Mouse (Mus musculus) frontal cortex, postnatal 36 days (tissue): ENCODE measurements at regions not wholly inside any gene's neighbourhood (a gene's known extent, or its start where the extent isn't known, plus 50 kb on each side); places are given as distances from the start of the nearest gene placed in this dataset.

Source experiments
- DNase-seq, 2 experiments: peaks; one replicate each; pipeline ENCODE4 v3.0.0; 2022; ENCODE audit warnings: low spot score in 2 of 2

DNA sequence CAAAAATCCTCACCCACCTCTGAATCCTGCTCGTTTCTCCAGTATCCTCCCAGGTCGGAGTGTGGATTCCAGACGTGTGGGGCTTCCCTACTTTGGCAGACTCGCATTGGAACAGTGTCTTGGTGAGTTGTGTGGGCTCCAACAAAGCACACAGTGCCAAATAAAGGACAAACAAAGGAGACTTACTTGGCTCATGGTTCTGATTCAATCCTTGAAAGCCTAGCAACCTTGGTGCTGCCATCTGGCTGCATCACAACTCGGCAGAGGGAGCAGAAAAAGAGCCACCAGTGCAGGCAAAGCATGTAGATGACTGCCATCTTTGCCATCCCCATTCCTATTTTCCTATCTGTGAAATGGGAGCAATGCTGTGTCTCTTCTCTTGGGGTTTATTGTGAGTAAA is 64.0 kb downstream of the Il9r start:
- peak in 1 of 2 experiments; percentile 46 for DNase-seq

DNA sequence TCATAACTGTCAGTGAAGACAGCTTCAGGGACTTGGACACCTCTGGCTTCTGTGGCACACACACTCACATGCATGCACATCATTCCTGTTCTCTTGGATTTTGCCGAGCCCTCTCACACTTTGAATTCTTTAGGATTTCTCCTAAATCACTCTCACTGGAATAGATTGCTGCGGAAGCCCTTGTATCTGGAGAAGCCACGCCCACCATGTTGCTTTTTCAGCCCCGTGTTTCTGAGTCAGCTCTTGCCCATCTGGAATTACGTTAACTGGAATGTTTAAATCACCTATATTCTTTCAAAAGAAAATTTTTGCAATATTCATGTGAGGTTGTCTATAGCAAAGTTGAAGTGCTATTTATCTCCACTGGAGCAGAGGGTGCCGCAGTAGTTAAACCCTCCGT is 66.1 kb downstream of the Il9r start:
- DNase-seq = no peak

- no peak for DNase-seq
Observed at GRCm38 (mm10) chr11:32132008-32132615, 68.0 kb downstream of the Il9r start.

DNA sequence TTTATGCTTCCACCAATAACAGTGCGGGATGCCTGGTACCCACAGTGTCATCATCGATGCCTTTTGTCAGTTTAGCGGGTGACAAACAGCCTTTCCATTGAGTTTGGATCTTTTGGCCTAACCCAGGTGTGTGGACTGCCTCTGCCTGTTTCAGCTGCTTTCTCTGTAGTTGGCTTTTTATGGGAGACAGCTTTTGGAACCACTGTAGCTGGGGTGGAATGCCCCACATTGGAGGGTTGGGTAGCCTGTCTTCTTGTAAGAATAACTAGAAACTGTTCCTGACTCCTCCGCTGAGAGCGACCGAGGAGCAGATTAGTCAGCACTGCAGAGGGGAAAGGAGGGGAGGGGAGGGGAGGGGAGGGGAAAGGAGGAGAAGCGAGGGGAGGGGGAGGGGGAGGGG is 71.5 kb downstream of the Il9r start:
- DNase-seq = peak in 1 of 2 experiments; percentile 30

DNA sequence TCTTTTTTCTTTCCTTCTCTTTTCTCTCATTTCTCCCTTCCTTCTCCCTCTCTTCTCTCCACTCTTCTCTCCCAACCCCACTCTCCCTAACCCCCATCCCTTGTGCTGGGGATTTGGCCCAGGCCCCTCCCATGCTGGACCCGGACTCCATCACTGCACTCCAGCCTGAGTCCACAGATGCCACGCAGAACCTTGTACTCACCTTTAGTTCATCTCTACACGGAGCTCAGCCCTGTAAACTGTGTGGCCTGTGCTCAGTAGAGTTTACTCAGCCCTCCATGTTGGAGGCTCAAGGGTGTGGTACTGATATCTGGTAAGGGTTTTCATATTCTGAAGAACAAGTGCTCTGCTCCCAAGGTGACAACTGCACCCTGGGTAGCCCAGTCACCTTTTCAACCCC is 72.1 kb downstream of the Il9r start:
- DNase-seq = no peak

GRCm38 (mm10) chr11:32127401-32127817 is 72.7 kb downstream of the Il9r start:
- peak in 1 of 2 experiments; percentile 47 for DNase-seq

DNA sequence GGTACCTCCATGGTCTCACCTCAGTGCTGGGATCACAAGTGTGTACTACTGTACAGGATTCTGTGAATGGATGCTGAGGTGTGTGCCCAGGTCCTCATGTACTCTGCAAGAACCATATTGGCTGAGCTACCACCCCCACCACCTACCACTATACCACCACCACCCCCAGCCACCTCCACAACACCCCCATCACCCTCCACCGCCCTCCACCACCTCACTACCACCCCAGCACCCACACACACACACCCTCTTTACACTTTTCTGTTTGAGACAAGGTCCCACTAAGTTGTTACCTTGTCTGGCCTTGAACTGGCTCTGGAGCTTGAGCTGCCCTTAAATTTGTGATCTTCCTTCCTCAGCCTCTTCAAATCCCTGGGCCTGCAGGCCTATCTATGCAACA is 73.3 kb downstream of the Il9r start:
- DNase-seq = no peak

DNA sequence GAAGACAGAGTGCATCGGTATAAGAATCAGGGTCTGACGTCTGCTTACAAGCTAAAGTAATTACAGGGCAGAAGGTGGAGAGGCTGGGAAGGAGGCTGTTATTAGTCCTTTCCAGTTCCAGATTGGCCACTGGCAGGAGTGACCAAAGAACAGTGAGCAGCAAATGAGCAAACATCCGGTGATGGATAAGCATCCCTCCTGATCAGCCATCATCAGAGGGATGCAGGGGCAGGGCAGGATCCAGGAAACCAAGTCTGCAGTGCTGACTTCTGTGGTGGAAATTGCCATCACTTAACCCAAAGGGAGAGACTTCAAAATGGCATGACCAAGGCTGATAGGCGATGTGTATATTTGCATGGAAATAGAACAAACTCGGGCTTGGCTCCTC is 73.8 kb downstream of the Il9r start:
- no peak for DNase-seq

DNA sequence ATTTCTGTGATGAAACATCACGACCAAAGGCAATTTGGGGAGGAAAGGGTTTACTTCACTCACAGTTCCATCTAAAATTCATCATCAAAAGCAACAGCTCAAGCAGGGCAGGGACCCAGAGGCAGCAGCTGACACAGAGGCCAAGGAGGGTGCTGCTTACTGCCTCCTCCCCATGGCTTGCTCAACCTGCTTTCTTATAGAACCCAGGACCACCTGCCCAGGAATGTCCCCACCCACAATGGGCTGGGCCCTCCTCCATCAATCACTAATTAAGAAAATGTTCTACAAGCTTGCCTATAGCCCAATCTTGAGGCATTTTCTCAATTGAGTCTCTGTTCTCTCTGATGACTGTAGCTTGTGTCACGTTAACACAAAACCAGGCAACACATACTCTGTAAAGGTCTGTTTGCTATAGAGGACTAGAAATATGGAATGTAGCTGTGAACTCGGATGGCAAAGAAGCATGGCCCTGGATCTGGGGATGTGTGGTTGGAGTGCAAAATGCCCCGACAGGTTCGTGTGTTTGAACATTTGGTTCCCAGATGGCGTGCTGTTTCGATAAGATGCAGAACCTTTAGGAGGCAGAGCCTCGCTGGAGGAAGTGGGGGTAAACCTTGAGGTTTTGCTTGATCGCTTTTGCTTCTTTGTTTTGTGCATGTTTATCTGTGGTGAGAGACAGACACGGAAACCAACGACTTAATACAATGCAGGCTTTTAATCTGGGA is 74.3 kb downstream of the Il9r start:
- no peak for DNase-seq

- no peak for DNase-seq
Observed at GRCm38 (mm10) chr11:32120596-32120995, 79.5 kb downstream of the Il9r start.

DNA sequence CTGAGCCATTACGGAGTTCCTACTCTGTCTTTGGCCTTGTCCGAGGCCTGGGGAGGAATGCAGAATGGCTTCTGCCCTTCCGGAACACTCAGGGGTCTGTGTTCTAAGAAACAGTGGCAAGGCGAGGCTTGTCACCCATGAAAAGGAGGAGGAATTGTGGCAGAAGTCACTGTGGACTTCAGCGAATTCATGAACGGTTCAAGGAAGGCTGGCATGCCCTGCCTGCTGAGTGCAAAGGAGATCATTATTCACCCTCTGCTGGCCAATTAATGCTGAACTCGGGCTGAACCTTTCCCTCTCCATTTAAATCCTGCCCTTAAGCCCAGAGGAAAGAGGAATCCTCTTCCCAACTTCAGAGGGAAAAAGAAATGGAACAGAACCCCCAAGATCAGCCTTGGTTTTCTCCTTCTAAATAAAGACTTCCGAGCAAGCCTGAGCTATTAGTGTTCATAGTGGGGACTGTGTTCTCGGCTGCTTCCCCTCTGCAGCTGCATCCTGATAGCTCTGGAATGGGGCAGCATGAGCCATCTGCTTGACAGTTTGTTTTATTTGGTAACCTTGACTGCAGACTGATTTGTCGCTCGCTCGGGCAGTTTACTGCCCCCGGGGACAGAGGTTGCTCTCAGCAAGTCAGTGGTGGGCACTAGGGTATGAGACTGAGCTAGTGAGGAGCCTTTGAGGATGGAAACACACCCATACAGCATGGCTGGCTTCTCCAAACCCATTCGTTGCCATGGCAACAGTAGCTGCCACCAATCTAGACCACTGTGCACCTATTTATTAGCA is 81.0 kb downstream of the Il9r start:
- DNase-seq = no peak

GRCm38 (mm10) chr11:32117930-32118329 is 82.1 kb downstream of the Il9r start:
- DNase-seq = peak; percentile 68 to 79

DNA sequence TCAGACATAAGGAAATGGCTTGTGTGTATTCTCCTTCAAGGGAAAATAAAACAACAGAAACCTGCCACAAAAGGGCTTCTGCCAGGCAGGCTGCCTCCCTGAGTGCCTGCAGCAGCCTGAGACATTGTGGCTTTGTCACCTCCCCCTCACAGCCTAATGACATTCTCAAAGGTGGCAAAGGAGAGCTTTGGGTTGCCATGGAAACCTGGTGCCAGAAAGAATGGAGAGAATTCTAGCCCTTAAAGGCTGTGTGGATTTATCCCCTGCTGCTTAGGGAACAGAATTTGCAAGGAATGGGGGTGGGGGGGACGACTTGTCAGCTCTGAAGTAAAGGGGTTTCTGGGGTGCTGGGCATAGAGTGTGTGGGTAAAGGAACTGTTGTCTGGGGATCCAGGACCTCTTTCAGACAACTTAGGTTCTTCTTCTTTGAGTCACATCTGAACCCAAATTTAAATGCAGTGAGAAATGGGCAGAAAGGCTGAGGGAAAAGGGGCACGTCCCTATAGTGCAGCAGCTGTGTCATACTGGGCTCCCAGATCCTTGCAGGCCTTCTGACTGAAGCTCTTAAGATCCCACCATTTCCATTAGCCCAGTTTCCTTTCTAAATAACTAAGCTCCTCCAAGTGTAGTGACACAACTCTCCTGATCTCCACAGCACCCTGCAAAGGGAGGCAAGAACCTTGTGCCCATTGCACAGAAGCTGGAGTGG is 86.8 kb downstream of the Il9r start:
- peak in 1 of 2 experiments; percentile 68 for DNase-seq

GRCm38 (mm10) chr11:32112521-32112920 is 87.6 kb downstream of the Il9r start:
- DNase-seq = no peak

DNA sequence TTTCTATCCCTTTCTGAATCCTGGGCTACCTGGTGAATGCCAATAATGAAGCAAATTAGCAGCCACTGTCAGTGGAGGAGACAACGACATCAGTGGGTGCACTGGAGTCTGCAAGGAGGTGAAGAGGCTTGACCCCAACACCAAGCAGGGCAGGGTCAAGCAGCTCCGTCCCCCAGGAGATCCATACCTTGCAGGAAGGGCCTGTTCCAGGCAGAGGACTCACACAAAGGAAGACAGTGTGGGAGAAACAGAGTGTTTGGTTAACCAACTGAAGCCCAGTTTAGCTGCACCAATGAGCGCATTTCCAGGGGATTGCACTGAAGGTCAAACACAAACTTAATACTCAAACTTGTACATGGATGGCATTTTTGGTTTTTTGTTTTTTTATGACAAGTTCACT is 88.2 kb downstream of the Il9r start:
- no peak for DNase-seq

DNA sequence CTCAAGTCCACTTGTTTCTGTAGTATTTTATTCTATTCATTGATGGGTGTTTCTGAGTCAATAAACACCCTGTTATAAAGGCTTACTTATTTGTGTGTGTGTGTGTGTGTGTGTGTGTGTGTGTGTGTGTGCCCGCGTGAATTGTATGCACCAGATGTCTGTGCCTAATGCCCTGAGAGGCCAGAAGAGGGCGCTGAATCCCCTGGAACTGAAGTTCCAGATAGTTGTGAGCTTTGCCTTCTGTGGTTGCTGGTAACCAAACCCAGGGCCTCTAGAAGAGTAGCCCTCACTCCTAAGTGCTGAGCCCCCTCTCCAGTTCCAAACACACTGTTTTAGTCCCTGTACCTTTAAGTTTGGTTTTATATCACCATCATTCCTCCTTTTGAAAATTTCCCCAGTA is 90.2 kb downstream of the Il9r start:
- no peak for DNase-seq
